Mouse (Mus musculus) cerebellum, adult 9-10 months (tissue): ENCODE results near the gene Pex16.

Experiments
- DNase-seq: peaks from one replicate; pipeline ENCODE4 v3.0.0; 2022

The Pex16 gene

GRCm38 (mm10) chr2:92423702-92424461 lies 49.4 kb downstream of the Pex16 start:
- DNase-seq, result peak; percentile 92

DNA sequence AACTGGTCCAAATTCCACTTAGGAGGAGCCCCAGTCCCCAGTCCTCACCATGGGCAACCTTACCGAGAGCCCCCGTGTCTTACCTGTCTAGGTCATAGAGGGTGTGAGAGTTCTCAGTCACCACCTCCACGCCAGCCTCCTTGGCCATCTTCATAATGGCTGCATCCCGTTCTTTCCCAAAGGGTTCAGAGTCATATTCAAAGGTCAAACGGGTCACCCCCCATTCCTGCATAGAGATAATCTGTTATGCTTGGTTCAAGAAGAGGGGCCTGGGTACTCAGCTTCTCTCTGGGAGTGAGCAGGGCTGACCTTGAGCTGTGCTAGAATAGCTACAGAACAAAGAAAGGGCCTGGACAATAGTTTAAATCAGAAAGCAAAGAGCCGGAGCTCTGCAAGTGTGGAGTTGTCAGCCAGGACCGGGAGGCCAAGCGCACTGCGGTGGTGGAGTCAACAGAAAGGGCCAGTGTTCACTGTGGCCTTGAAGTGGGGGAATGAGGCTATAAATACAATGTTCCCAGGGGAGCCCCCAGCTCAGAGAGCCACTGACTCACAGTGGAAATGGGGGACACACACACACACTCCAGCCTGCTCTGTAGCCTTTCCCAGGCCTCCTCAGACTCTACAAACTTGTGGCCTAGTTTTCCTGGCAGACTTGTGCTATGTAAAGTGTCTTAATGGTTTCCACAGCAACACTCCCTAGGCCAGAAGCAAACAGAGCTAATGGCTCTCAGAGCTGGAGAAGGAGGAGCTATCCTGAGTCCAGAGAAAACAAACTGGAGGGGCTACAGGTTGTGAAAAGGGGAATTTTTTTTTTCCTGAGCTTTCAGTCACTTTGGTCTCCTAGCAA lies 50.2 kb downstream of the Pex16 start:
- no peak for DNase-seq

GRCm38 (mm10) chr2:92425366-92425765 lies 50.9 kb downstream of the Pex16 start:
- DNase-seq, result no peak

GRCm38 (mm10) chr2:92426426-92426825 lies 52.0 kb downstream of the Pex16 start:
- no peak for DNase-seq

DNA sequence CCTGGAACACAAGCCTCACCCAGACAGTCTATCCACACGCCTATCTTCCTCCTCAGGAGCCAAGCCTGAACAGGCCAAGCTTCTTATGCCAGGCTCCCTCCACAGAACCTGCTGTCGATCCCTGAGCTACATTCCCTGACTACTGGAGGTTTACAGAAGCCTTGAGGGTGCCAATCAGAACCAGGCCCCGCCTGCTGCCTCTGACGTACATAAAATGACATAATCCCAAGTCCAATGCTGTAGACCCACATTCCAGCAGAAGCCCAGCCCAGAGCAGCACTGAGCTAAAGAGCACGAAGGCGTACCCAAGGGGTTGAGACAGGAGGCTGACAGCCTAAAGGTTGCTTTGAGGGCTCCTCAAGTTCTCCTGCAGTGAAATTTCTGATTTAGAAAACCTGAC lies 53.4 kb downstream of the Pex16 start:
- peak; percentile 97 for DNase-seq

GRCm38 (mm10) chr2:92430089-92430488 lies 55.6 kb downstream of the Pex16 start:
- DNase-seq, result no peak
